Mouse (Mus musculus) left cerebral cortex, adult 2 months (tissue): ENCODE measurements around the gene Nek2. TPM values are rescaled to one million over a fixed set of nuclear protein-coding genes. Genes with fewer than 3 reads are reported as not detected.

ENCODE experiments used
- DNase-seq, 2 experiments: peaks; one replicate each; pipeline ENCODE4 v3.0.0; 2021 to 2022; ENCODE audit warnings: low spot score in 2 of 2, mixed read lengths in 1 of 2; ENCODE audit errors: extremely low spot score in 1 of 2
- H3K27ac ChIP-seq: fragments of 200-600 bp; 2 replicates; pipeline ENCODE4 v1.8.1; 2022
- H3K4me3 ChIP-seq: fragments of 200-600 bp; 2 replicates; pipeline ENCODE4 v1.8.1; 2022
- CTCF ChIP-seq: fragments of 200-600 bp; IDR thresholded peaks from 2 replicates; pipeline ENCODE4 v1.8.1; 2022; ENCODE audit warnings: antibody characterized with exemption, mild to moderate bottlenecking, moderate library complexity
- intact Hi-C: fragments of 180-260 bp; cut with DNase I; formaldehyde crosslinking; loops from one replicate; pipeline ENCODE4 v1.15.1; 2025
- long read RNA-seq, 2 experiments: library from polyadenylated mRNA; stranded (forward); transcript quantifications; one replicate each; pipeline ENCODE4 v2.0.0; 2021; ENCODE audit warnings: borderline mapping rate in 2 of 2
- total RNA-seq, 2 experiments: library from RNA; stranded (reverse); gene quantifications; 2 replicates each; pipeline ENCODE4 v1.2.3; 2021

Nek2 gene
- total RNA-seq, result 1 to 10 TPM; 1.2 to 1.3 TPM
- long read RNA-seq, experiment 1, partial matches to known transcripts, result 0 of 1 reads
- long read RNA-seq, experiment 1, other reads (novel, unspliced or antisense), result 0 of 1 reads
- long read RNA-seq, experiment 2, partial matches to known transcripts, result 0 of 1 reads
- long read RNA-seq, experiment 2, other reads (novel, unspliced or antisense), result 0 of 1 reads

- intact Hi-C loops, result loop anchor here (2.0 kb wide), 1 partner anchor 101 kb away; no protein-coding TSS in a partner anchor
- DNase-seq, result peak; percentile 97 to 98
- H3K4me3 ChIP-seq, result peak within 1 kb of the TSS; percentile 80
- TF ChIP-seq CTCF, result no peak
- peak within 1 kb of the TSS; percentile 71 for H3K27ac ChIP-seq
These were observed at the start of gene Nek2 for GRCm38 (mm10) chr1:191821326-191822091. Nek2 (plus strand) TSS chr1:191821444.

DNA sequence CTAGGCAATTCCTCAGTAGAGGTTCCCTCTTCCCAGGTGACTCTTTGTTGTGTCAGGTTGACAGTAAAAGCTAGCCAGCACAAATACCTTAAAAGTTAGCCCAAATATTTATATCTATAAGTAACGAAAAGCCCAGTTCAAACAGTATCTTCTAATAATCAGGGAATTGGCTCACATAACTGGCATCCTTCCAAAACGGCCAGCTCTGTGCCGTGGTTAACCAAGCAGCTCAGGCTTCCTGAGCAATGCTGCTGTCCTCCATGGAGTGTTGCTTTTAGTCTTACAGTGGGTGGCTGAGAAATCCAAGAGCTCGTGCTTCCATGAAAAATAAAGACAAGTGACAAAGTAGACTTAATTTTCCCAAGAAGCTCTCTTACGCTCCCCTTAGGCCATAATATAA lies 47.1 kb upstream of the Nek2 start:
- no peak for TF ChIP-seq CTCF
- Histone ChIP-seq H3K4me3 (no peak overlapping the region), H3K27ac (no peak overlapping the region)
- DNase-seq, result no peak
- intact Hi-C loops, result no loop called here

- intact Hi-C loops, result no loop called here
- Histone ChIP-seq H3K27ac (no peak overlapping the region), H3K4me3 (no peak overlapping the region)
- DNase-seq, result no peak
- no peak for TF ChIP-seq CTCF
These were observed 46.1 kb upstream of the Nek2 start for GRCm38 (mm10) chr1:191775116-191775515.

GRCm38 (mm10) chr1:191777521-191777920 lies 43.7 kb upstream of the Nek2 start:
- intact Hi-C loops, result no loop called here
- H3K27ac ChIP-seq, result no peak overlapping the region
- no peak for TF ChIP-seq CTCF
- DNase-seq, result no peak
- H3K4me3 ChIP-seq, result no peak overlapping the region

GRCm38 (mm10) chr1:191780470-191780869 lies 40.8 kb upstream of the Nek2 start:
- DNase-seq, result no peak
- no peak for TF ChIP-seq CTCF
- intact Hi-C loops, result no loop called here

DNA sequence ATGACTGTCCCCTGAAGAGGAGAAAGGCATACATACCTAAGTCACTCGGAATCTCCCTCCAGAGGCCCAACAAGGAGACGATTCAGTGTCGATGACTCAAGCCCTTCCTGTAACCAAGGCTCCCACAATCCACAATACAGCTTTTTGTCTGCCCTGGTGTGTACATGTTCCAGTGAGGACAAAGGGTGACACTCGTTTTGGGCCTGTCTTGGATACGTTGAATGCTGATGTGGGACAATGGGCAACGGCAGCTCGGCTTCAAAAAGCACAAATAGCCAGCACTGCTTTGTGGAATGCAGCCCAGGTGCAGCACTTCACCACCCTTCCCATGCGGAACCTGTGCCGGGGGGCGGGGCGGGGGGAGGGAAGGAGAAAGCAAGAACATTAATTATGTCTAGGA lies 36.1 kb upstream of the Nek2 start:
- H3K27ac ChIP-seq, result peak overlapping the region; percentile 53; the same call in 1 of the 2 replicates

More at GRCm38 (mm10) chr1:191780470-191780869, 40.8 kb upstream of the Nek2 start:
- Histone ChIP-seq H3K27ac (no peak overlapping the region), H3K4me3 (no peak overlapping the region)

GRCm38 (mm10) chr1:191786255-191786654 lies 35.0 kb upstream of the Nek2 start:
- intact Hi-C loops, result no loop called here
- Histone ChIP-seq H3K4me3 (no peak overlapping the region), H3K27ac (peak overlapping the region; percentile 53)
- no peak for DNase-seq
- TF ChIP-seq CTCF, result no peak

More for the DNA sequence above, 36.1 kb upstream of the Nek2 start:
- no peak for TF ChIP-seq CTCF
- no peak overlapping the region for H3K4me3 ChIP-seq
- no peak for DNase-seq
- intact Hi-C loops, result no loop called here

DNA sequence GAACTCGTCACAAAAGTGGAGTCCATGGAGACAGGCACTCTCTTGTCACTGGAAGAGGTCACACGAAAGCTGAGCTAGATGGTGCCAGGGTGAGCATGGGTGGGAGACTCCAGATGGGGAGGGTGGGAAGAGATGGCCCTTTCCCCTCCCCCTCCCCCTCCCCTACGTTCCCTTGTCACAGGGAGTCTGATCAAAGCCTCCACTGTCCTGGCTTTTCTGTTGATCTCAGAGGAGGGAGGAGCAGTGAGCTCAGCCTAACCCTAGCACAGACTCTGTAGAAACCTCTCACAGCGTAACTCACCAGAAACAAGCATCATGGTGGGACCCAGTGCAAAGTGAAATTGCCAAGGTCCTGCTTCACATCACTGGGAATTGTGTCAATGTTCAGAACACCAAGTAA lies 33.9 kb upstream of the Nek2 start:
- peak overlapping the region; percentile 70; the same call in 1 of the 2 replicates for H3K27ac ChIP-seq
- no peak for DNase-seq
- no peak for TF ChIP-seq CTCF
- H3K4me3 ChIP-seq, result no peak overlapping the region
- intact Hi-C loops, result no loop called here

DNA sequence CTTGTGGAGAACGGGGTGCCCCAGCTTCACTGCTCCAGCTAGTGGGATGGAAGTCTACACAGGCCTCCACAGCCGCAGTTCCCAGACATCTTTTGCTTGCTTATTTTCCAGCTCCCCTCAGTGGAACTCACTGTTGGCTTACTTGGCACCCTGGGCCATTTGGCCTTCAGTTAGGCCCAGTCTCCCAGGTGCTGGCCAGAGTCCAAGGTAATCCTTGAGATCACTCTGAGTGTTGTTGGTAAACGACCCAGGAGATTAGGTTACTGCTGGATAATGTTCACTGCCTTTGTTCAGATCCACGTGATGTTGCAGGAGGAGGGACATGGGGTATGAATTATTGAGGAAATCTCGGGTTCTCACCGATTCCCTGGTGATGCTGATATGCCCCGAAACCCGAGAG lies 28.3 kb upstream of the Nek2 start:
- Histone ChIP-seq H3K4me3 (no peak overlapping the region), H3K27ac (no peak overlapping the region)
- intact Hi-C loops, result no loop called here
- TF ChIP-seq CTCF, result no peak
- no peak for DNase-seq

DNA sequence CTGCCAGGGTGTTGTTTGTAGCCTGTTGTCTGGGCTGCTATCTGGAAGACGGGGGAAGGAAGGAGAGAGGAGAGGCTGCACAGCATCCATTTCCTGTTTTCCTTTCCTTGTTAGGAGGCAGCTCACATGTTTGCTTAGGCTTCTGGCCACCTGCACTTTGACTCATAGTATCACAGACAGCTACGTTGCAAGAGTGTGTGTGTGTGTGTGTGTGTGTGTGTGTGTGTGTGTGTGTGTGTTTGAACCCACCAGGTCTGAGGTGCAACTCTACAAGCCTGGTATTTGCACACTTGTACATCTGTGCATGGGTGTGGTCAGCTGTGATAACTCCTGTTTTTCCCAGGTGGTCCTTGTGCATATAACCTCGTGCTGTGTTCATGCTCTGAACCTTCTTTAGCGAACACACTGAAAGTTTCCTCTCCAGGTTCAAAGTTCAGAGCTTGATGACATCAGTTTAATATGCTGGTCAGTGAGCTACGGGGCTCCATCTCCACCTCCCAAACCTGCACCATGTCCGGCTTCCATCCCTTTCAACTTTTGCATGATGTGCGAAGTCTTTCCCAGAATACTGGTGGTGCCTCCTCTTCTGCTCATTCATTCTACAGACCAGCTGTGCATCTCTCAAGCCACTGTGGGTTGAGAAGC lies 27.2 kb upstream of the Nek2 start:
- no peak for DNase-seq
- H3K4me3 ChIP-seq, result no peak overlapping the region
- no peak for TF ChIP-seq CTCF
- H3K27ac ChIP-seq, result no peak overlapping the region
- intact Hi-C loops, result no loop called here

GRCm38 (mm10) chr1:191796238-191796896 lies 24.9 kb upstream of the Nek2 start:
- DNase-seq, result no peak
- no peak overlapping the region for H3K4me3 ChIP-seq
- H3K27ac ChIP-seq, result peak overlapping the region; percentile 41; the same call in 1 of the 2 replicates
- intact Hi-C loops, result no loop called here
- TF ChIP-seq CTCF, result no peak
